Mouse (Mus musculus) CH12F3 (cell line): ENCODE data around the gene Kcnk1.

ENCODE experiments used
- in situ Hi-C: fragments of 300-500 bp; cut with MboI; formaldehyde crosslinking; loops from 2 replicates; pipeline ENCODE4 v1.14.3; 2020; ENCODE audit warnings: low sequenced_read_pairs

The Kcnk1 gene

GRCm38 (mm10) chr8:125995101-125995986 is at the start of gene Kcnk1:
Gene Kcnk1 (plus strand): TSS chr8:125995170.
- in situ Hi-C loops: no loop called here

DNA sequence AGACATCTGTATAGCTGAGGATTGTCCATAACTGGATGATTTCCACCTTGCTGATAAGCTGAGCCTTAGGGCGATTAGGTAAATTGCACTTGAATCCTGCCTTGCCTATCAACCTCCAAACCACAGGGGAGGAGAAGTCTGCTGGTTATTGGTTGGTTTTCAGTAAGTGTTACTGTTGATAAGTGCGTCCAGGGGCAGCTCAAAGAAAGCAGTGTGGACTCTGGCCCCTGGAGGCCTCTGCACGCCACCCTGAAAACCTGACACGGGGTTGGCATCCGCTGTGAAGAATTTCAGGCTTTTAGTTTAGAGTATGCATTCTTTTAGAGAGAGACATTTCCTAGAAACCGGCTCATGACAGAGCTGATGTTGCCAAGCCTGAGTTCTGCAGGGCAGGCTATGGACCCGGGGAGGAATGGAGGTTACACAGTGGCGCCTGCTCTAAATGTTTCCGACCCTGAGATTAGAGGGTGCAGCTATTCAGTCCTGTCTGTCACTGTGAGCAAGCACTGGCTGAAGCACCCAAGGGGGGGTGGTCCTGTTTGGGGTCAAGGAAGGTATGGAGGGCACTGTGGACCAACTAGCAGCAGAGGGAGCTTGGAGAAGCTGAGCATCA is 46.2 kb upstream of the Kcnk1 start:
- in situ Hi-C loops: no loop called here

GRCm38 (mm10) chr8:125950007-125950940 is 44.7 kb upstream of the Kcnk1 start:
- in situ Hi-C loops: no loop called here

DNA sequence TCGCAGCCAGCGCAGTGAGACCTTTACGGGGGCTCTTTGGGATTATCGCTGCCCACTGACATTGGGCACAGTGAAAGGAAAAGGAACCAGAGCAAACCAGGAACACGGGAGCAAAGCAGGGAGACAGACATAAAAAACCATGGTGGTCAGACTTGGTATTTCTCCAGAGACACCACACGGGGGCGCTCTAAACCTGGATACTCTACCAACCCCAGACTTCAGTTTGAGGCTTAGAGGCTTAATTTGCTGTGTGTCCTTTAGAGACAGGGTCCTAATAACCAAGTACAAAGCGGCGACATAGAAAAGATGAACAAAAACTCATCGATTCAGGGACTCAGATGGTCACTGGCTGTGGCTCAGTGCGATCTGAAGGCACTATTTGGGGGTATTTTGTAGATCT is 39.3 kb upstream of the Kcnk1 start:
- in situ Hi-C loops: no loop called here

DNA sequence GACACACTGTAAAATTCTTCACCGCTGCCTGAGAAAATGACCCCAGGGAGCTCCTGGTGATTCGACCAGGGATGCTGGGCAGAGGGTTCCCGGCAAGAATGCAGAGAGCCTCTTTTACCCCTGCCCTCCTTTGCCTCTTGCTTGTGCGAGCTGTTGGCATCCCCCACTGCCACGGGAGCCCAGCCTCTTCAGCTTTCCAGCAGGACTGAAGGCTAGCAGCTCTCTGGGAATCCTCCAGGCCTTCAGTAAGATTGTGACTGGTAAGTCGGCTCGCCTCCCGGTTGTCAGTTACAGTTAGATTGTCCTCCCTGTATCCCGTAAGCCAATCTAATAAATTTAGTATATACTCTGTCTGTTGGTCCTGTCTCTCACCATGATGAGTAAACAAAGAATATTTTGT is 38.2 kb upstream of the Kcnk1 start:
- in situ Hi-C loops: no loop called here

DNA sequence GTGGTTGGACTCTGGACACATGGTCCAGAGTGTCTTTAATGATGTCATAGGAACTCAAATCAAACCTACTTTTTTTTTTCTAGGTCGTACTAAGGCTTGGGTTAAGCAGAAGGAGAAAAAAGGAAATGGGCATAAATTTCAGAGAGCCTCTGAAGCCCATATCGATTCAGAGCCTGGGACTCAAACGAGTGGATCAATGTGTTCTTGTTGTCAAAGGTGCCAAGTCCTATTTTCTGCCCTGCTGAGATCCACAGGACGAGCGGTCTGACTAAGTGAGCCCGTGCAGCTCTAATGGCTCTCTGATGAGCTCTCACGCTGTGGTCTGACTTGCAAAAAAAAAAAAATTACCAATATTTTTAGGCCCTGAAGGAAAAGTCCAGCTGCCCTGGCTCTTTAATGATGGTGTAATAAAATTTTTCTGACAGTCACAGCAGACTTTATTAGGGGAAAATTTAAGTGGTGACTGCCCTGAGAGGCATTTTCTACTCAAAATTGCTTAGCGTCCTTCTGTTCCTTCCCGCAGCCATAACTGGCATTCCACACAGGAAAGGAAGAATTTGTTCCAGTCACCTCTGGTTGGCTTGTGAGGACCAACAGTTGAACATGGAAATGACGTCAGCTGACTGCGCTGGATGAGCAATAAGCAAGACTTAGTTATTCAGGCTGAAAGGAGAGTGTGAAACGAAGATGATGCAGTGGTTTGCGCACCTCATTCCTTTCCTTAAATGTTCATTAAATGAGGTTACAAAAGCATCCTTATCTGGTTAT is 37.6 kb upstream of the Kcnk1 start:
- in situ Hi-C loops: no loop called here

DNA sequence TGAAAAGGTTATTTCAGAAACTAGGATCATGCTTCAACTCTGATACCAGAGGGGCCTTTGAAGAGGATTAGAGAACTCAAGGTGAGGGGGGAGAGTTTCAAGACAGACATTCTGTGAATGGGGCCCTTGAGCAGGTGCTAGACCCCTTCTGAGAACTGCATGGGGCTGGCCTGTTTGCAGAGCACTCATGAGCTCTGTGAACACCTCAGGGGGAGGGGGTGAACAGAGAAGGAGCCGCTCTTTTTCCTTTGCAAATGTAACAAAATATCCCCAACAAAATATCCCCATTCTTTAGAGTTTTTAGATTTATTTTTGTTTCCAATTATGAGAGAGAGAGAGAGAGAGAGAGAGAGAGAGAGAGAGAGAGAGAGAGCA is 37.0 kb upstream of the Kcnk1 start:
- in situ Hi-C loops: no loop called here

GRCm38 (mm10) chr8:125959363-125959771 is 35.6 kb upstream of the Kcnk1 start:
- in situ Hi-C loops: no loop called here

DNA sequence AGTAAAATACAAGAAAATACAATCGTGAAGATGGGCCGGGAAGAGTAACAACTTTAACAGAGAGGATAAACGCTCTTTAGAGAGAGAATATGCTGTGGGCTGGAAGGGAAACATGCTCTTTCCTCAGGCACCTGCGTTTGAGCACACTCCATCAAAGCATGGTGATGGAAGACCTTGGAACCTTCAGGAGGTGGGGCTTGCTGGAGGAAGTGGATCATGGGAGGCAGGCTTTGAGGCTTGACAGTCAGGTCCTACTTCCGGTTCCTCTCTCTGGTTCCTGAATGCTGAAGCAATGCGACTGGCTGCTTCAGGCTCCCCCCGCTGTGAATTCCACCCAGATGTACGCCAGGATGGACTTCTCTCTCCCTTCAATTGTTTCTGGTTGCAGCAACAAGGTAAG is 34.9 kb upstream of the Kcnk1 start:
- in situ Hi-C loops: no loop called here

GRCm38 (mm10) chr8:125961790-125962189 is 33.2 kb upstream of the Kcnk1 start:
- in situ Hi-C loops: no loop called here

GRCm38 (mm10) chr8:125963807-125964211 is 31.2 kb upstream of the Kcnk1 start:
- in situ Hi-C loops: no loop called here

DNA sequence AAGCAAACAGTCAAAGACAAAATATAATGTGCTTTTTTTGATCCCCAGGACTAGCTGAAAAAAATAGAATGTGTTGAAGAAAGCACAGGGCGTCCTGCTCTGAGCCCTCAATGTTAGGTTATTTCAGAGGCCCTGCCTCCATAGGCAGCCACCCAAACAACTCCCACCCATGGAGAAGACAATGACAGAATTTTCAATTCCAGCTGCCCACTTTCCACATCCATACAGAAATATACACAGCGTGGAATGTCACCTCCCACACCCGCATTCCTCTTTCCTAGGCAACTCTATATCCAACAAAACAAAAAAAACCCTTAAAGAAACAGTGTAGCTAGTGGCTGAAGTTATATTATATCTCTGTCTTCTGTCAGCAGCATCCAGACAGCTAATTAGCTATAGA is 23.6 kb upstream of the Kcnk1 start:
- in situ Hi-C loops: no loop called here

DNA sequence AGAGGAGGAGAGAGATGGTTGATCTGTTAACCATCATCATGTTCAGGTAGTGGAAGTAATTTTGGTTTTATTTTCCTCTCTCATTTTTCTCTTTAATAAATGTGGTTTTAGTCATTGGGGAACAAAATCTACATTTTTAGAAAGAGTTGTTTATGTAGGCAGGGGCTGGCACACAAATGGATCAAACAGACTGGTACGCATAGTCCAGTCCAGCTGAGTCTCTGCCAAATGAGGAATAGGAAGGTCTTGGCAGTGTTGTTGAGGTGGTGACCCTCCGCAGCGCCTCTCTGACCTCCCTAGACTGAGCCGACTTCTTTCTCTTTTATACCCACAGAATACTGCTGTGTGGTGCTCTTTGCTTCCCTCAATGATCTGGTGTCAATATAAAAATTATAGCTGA is 19.0 kb upstream of the Kcnk1 start:
- in situ Hi-C loops: no loop called here

- in situ Hi-C loops: no loop called here
Observed at GRCm38 (mm10) chr8:125980826-125981225, 14.1 kb upstream of the Kcnk1 start.

DNA sequence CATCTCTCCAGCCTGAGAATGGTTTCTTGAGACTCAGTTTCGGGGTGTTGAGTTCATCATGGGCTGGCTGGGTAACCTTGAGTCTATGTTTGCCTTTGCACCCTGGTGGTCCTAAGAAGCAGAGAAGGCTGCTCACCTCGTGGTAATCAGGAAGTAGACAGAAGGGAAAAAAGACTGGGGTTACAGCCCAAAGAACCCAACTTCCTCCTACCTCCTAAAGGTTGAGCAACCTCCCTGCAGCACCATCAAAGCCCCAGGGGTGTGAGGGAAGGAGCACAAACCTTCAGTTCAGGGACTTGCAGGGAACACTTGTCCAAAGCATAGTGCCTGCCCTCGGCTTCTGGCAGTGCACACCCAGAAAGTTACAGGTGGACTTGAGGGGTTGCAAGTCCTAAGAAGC is 11.5 kb upstream of the Kcnk1 start:
- in situ Hi-C loops: no loop called here

GRCm38 (mm10) chr8:125984140-125984539 is 10.8 kb upstream of the Kcnk1 start:
- in situ Hi-C loops: no loop called here

DNA sequence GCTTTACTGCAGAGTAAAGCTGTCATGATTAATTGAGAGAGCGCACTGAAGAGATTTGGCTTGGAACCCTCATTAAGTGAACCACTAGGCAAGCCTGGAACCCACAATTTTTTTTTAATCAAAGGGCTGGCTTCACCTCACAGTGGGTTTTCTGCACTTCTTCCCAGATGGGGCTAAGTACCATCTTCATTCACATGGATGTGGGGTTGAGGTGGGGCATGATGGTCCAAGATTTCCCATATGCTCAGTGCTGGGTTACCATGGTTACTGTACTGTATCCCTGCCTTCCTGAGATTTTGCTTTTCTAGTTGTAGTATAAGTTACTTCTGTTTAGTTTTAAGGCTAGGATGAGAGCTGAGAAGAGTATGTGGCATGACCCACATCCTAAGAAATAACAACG is 9.6 kb upstream of the Kcnk1 start:
- in situ Hi-C loops: no loop called here

DNA sequence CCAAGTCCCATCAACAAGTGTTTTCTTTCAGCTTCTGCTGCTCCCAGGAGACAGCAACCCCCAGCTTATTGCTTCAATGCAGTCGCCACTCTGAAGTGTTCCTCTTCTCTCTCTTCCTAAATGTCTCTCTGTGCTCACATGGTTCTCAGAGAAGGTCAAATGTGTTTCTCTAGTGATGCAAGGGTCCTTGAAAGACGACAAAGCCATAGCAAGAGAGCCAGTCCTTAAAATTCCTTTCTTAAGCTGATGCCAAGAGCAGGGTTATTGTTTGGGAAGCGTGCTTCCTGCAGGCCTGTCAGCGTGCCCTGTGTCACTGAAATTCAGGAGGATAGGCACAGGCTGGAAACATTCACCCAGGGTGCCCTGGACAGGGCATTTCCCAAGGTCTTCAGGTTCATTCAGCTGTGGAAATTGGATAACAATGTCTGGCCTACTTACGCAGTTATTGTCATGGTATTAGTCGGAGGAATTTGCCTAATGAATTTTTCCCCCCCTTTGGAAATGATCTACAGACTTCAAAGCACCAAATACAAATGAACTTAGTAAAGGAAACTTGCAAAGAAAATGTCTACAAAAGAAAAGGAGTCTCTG is 7.9 kb upstream of the Kcnk1 start:
- in situ Hi-C loops: no loop called here

DNA sequence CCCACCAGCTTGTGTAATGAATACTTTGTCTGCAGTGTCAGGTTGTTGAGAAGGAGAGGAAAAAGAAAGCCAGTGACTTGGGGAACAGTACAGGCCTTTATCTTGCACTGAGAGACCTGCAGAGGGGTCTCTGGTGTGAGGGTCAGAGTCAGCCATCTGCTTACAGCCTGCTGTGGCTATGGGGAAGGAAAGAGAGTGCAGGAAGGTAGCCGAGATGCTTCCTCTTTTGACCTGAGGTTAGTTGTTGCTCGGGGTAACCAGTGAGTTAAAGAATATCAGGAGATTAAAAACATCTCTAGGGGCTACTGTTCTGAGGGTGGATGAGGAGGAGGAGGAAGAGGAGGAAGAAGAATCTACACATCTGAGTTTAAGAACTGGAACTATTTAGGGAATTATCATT is 7.0 kb upstream of the Kcnk1 start:
- in situ Hi-C loops: no loop called here

DNA sequence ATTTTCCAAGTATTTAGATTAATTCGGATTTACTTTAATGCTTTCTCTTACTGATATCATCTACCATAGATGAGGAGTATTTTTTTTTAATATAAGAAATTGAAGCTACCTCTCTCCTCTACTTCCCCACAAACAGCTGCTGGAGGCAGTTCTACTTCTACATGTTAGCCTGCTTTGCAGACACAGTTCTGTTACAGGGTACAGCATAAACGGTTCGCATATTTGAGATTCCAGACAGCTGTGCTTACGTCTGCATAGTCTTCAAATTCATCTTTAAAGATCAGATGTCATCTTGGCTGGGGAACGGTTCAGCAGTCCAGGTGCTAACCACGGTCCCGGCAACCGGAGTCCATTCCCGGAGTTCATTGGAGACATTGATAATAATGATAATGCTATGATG is 1.3 kb upstream of the Kcnk1 start:
- in situ Hi-C loops: no loop called here
